Mouse (Mus musculus): ENCODE results near the gene Gpr101. TPM values are rescaled to one million over a fixed set of nuclear protein-coding genes. Genes with fewer than 3 reads are reported as not detected.

The Gpr101 gene
- not detected for total RNA-seq (2023)

GRCm38 (mm10) chrX:57503634-57504033, at the start of gene Gpr101:
Gpr101 (minus strand) TSS chrX:57503757.

Other genes with a start within 250 kb of the Gpr101 start
- gene Arhgef6, start 165.0 kb downstream of the Gpr101 start, total RNA-seq (2023): 100 to 1,000 TPM; 109 to 114 TPM
- gene Rbmx, start 110.7 kb downstream of the Gpr101 start, total RNA-seq (2023): 10 to 100 TPM; 30.9 to 35.0 TPM
- not detected for gene Gm364, start 94.6 kb downstream of the Gpr101 start, total RNA-seq (2023)